Mouse (Mus musculus) embryo, embryonic 10 days (tissue): ENCODE results near the gene Pofut2.

Experiments
- DNase-seq: peaks from one replicate; pipeline ENCODE4 v3.0.0-alpha.2; 2015; ENCODE audit warnings: low spot score

Gene Pofut2

DNA sequence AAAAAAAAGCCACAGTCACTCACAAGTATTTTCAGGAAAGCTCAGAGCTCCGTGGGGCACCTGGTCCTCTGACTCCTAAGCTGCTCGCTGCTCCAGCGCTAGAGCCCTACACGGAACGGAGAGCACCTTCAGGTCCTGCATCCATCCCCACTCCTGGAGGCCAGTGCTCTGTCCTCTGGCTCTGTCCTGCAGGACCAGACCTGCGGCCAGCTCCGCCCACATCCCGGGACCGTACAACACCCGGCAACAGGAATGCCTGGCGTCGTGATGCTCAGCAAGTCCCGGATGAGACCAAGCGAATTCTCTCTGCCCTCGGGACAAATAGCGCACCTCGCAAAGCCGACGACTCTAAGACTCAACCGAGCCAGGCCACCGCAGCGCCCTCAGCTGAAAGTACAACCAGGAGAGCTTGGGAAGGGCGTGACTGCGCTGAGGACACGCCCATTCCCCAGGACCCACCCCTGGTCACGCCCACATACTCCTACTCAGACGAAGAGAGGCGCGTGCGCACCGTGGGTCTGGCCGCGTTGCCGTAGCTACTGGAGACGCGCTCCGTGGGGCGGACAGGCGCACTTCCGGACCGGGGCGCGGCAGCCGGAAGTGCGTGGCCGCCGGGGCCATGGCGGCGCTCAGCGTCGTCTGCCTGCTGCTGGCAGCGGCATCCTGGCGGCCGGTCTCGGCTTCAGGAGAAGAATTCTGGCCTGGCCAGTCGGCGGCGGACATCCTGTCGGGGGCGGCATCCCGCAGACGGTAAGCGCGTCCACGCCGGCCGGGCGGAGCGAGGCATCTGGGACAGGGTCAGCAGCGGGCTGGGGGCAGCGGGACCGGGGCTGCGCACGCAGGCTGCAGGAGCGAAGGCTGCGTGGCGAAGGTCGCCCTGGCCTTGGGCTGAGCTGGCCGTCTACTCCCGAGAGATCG lies at the start of gene Pofut2:
Gene Pofut2, plus strand, starts transcription at position 515 of the 918 bp plus-strand sequence.
- DNase-seq, result peak; percentile 100

DNA sequence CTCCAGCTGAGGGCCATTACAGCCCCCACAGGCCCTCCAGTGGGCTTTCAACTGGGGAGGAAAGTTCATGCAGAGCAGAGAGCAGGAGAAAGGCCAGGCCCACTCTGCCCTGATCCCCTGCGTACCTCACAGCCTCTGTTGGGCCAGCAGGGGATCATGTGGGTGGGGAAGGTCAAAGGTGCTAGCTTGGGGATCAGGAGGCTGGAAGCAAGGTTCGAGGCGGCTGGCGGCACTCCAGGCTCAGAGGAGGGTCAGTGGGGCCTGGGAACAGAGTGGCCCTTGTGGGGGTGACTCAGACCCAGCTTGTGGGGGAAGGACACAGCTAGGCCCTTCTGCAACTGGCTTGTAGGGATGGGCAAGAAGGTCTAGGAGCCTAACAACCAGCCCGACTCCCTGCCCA lies 49.8 kb upstream of the Pofut2 start:
- DNase-seq, result no peak

DNA sequence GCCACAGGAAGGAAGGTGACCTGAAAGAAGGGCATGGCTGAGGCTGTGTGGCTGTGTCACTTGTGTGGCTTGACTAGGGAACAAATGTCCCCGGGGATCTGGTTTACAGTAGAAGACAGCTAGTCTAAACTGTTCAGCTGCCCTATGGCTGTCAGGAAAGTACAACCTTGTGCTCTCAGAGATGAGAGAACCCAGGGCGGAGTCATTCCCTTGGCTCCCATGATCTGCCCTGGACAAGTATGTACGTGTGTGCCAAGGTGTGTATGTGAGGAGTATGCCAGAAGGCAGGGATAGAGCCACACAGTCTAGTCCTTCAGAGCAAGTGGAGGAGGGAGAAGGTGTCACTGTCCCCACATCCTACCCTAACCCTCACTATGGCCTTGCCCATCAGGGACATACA lies 48.4 kb upstream of the Pofut2 start:
- DNase-seq, result no peak

DNA sequence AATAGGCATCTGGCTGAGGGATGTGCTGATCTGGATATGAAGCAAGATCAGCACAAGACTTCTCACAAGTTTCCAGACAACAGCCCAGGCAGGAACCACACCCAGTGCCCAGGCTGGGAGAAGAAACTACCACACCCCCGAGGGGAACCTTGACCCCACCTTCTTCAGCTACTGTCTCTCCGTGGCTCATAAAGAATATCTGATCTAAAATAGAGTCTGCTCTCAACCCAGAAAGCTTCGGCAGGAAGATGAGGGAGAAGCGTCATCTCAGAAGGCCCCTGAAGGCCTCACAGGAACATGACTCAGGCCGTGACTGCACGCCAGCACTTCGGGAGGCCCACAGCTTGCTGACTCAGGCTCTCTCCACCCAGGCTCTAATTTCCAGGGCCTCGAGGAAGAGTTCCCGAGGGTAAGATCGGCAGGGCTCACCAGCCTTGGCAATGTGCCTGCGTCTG lies 47.9 kb upstream of the Pofut2 start:
- no peak for DNase-seq

DNA sequence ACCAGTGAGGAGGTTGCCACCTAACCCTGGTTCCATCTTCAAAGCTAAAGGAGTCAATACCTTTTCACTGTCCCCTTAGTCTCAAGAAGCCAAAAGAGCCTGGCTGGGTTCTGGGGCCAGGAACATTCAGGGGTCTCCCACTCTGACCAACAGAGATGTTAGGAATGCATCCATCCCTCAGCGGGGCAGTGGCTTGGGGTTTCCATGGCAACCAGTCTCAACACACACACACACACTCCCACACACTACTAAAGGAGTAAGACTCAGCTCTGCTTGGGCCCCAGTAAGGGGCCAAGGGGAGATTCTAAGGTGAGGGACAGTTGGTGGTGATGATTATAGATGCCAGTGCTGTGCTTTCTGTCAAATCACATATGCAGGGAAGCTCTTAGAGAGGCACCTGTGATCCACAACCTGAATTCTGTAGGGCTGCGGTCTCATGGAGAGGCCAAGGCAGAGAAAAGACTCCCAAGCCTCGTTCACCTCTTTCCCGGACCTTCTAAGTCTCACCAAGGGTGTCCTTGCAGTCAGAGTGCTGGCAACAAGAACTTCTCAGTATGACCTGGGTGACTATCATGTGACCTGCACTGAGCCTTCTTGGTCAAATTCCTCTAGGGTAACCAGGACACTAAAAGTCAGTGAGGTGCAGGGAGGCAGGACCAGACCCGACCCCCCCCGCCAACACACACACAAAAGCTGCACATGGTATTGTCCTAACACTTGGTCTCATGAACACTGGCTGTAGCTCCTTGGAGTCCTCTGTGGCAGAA lies 46.5 kb upstream of the Pofut2 start:
- no peak for DNase-seq

DNA sequence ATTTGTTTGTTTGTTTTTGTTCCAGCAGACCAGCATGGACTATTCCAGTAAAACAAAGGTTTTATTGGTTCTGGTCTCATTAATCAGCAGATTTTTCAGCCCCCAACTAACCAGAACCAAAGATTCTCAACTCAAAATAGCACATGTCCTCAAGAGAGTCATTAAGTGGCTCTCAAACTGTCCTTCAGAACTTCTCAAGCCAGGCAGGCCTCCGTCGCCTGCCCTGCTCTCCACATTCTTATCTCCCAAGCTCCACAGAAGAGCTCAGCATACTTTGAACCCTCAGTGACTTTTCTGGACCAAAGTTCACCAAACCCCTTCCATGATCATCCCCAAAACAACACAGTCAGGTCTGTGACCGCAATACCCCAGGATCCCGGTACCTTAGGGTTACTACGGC lies 45.5 kb upstream of the Pofut2 start:
- DNase-seq, result no peak

DNA sequence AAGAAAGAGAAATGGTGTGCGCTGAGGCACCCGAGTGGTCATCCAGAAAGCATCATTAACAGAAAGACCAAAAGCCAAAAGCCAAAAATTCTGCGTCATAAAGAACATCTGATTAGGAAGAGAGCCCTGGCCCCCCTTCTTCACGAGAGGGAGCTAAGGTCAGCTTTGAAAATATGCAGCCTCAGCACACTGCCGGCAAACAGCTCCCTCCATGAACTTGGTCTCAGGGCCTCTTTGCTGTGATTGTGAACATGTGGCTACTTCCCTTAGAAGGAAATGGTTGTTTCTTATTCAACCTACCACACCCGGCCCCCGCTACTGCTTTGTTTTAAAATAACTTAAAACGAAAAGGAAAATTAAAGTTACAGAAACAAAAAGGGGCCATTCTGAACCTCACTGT lies 44.4 kb upstream of the Pofut2 start:
- DNase-seq, result no peak

DNA sequence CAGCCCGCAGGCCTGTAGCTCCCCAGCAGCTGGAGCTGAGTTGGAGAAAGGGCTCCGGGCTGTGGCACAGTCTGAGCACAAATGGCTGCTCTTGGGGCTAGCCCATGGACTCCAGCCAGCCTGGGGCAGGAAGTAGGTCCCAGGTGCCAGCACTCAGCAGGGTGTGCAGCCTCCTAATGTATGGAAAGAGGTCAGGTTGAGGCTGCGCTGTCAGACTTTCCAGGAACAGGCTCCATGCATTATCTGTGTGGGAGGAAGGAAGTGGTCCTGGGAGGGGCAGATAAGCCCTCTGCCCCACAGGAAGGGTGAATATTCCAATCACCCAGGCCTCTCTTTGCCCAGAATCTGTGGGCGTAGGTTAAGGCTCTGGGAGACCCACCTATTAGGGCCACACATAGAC lies 43.4 kb upstream of the Pofut2 start:
- no peak for DNase-seq

DNA sequence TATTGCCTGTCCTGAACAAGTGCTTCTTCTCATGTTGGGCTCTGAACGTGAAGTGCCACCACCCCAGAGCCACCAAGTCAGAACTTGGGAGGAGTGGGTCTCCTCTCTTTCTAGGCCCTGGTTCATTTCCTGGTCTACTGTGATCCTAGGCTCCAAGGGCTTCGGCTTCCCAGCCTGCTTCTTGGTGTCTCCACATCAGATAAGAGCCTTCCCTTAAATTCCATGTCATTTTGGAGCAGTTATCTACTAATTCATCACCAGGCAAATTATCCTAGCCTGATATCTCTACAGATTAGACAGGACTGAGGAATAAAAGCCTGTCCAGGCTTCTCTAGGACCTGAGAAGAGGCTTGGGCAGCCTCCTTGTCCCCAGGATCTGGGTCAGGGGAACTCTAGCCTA lies 42.7 kb upstream of the Pofut2 start:
- DNase-seq, result no peak

DNA sequence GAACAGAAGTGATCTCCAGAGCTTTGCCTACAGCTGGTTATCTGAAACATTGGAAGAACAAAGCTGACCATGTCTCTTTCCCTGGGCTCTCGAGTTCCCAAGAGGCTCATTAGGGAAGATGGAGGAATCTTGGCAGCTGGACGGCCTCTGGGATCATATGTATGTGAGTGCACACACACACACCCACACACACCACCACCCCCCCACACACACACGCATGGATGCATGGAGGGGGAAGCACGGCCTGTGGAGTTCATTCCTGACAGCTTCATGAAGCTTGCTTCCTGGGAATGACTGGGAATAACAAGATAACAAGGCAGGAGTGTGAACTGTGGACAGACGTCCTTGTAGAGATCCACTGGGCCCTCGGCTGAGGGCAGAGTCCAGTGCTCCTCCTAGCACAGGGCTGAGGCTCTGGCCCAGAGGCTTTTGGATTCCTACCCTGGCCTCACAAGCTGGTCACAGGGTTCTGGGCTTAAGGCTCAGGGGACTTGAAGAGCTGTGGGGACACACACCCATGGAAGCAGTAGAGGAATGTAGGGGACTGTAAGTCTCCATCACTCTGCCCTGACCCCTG lies 41.8 kb upstream of the Pofut2 start:
- DNase-seq, result no peak

DNA sequence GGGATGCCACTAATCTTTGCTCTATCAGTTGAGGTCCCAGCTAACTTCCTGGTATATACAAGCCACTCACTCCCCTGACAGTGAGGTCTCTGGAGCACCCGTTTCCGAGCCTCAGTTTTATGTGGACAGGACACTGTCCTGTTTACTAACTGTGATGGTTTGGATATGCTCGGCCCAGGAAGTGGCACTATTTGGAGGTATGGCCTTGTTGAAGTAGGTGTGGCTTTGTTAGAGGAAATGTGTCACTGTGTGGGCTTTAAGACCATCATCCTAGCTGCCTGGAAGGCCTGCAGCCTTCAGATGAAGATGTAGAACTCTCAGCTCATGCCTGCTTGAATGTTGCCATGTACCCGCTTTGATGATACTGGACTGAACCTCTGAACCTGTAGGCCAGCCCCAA lies 41.0 kb upstream of the Pofut2 start:
- DNase-seq, result no peak

DNA sequence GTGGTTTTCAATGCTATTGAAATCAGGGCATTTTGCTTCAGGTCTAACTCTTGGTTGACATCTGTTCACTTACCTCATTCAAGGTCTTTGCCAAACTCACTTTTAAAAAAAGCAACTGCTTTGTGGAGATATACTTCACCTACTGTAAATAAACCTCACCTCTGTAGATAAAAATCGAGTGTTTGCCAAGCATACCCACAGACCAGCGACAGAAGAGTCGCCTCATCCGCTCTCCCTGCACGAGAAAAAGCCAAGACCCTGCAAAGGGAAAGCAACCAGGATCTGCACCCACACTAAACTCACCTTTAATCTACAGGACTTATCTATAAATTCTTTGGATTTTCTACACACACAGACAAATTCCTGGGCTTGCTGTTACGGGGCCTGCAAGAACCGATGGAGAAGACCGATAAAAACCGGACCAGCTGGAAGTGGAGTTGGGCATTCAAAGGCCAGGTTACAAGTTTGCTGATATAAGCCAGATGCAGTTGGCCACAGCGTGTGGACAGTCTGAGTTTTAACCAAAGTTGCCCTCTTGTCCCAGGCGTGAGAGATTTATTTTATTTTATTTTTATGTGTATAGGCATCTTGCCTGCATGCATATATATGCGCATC lies 39.5 kb upstream of the Pofut2 start:
- no peak for DNase-seq

DNA sequence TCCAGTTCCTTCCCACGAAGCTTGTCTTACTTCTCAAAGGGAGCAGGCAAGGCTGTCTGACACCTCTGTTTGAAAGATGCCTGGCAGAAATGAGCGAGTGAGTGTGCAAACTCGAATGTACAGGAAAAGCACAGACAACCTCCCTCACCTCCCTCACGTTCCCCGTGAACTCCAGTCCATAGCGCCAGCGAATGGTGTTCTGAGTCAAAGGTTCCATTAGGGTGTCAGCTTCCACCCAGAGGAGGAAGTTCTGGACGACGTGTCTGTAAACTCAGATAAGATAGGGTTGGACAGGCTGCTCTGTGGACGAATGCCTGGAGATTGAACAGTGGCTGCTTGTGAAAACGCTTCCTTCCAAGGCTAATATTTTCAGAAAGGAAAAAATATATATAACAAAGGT lies 37.9 kb upstream of the Pofut2 start:
- peak; percentile 46 for DNase-seq

DNA sequence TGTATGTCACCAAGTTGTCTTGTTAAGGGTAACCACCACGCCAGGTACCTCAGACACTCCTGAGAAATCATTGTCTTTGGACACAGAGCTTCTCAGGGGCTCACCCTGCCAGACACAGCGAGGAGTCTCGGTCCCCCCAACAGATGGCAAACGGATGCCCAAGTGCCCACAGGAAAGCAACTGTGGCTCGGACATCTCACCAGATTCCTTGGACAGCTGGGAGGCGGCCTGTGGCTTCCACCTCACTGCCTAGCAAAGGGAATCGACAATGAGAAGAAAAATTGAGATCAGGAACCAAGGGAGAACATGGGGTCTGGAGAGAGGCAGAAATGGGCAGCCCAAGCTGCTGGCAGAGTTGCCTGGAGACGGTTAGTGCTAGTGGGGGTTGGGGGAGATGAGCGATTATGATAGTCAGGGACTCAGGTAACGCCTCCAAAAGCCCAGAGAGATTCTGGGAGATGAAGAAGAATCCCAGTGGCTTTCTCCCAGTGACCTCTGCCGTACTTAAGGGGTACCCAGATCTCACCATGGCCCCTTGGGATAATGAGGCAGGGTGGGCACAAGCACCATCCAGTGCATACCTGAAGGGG lies 36.0 kb upstream of the Pofut2 start:
- no peak for DNase-seq

DNA sequence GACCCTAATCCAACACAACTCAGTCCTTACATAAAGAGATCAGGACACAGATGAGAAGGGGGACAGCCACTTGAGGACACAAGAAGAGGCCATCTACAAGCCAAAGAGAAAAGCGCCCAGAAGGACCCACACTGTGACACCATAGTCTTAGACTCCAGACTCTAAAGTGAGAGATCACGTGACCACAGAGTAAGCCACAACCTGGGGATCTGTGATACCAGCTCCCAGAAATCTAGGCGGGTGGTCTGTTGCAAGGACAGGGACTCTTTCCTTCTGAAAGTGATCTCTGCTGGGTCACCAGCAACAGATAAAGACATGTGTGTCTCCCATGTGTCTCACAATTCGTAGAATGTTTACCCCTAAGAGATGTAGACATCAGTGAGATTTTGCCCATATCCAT lies 34.6 kb upstream of the Pofut2 start:
- no peak for DNase-seq

DNA sequence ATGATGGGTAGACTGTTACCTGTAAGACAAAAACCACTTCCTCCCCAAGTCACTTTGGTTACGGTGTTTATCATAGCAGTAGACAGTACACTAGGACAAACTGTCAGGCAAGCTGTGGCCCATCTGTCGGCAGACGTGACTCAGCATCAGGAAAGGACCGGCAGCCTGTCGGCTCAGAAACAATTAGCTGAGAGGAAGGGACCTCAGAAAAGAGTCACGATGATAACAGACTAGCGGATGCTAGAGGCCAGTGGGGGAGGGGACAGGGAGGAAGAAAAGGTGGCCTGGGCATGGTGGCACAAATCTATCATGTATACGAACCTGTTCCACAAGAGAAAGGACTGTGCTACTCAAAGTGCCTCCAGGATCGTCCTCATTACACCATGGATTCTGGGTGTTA lies 33.6 kb upstream of the Pofut2 start:
- peak; percentile 70 for DNase-seq

DNA sequence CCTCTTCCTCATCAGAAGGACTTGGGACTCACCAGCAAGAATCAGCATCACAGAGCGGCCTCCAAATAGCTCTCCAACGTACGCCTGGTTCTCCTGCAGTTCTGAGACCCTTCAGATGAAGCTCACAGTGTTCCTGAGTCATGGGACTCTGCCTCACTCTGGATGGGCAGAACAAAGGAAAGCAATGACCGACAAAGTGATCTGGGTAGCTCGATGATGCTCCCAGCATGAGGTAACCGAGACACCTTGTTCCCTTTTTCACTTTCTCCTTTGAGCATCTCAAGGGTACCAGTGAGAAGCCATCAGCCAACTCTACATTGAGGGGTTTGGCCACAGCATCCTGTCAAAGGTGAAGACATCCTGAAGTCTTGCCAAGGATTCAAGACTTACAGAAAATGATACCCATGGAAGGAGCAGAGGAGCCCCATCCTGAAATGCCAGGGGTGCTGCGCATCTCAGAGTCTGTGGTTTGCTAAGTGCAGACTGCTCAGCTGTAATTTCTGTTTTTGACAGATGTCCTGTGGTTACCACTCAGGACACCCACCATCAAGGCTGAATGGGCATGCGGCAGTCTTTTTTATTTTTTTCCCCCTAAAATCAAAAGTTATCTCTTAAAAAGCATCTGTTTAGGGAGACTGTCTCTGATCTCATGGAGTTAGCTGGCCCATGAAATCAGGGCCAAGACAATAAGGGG lies 32.9 kb upstream of the Pofut2 start:
- DNase-seq, result no peak

DNA sequence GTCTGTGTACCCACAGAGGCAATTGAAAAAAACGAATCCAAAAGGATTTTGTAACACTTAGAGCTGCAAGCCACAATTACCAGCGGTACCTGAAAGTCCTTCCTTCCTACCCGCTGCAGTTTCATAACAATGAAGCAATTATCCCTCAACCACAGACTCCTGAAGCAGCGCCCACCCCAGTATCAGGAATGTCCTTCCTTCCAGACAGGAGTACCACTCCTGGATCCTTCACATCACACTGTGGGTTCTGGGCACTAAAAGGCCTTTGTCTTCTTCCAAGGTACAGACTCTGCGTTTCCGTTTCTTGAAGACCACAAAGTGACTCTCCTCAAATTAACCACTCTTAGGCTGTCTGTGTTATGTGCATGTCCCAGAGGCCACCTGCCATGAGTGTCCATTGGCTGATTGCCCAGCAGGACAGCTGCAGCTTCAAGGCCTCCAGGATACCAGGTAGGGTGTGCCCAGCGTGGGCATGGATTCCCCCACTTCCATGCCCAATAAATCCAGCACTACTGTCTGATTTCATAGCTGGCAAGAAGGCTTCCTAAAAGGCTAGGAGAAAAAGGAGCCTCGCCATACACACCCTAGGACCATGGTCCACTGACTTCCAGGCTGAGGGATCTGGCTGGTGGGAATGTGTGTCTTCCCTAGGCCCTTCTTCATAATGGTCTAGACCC lies 32.2 kb upstream of the Pofut2 start:
- no peak for DNase-seq

DNA sequence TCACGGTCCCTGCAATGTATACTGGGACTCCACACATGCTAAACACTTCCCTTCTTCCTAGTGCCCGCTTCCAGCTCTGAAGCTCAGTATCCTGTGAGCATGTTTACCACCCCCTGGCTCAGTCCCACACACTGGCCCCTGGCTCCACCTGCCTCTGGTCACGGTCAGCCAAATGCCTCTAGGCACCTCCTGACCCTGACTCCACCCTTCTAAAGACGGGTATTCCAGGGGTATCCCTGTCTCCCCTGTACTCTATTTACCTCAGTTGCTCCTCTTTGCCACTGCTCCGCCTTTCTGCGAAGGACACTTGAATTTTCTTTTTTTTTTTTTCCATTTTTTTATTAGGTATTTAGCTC lies 31.7 kb upstream of the Pofut2 start:
- no peak for DNase-seq

DNA sequence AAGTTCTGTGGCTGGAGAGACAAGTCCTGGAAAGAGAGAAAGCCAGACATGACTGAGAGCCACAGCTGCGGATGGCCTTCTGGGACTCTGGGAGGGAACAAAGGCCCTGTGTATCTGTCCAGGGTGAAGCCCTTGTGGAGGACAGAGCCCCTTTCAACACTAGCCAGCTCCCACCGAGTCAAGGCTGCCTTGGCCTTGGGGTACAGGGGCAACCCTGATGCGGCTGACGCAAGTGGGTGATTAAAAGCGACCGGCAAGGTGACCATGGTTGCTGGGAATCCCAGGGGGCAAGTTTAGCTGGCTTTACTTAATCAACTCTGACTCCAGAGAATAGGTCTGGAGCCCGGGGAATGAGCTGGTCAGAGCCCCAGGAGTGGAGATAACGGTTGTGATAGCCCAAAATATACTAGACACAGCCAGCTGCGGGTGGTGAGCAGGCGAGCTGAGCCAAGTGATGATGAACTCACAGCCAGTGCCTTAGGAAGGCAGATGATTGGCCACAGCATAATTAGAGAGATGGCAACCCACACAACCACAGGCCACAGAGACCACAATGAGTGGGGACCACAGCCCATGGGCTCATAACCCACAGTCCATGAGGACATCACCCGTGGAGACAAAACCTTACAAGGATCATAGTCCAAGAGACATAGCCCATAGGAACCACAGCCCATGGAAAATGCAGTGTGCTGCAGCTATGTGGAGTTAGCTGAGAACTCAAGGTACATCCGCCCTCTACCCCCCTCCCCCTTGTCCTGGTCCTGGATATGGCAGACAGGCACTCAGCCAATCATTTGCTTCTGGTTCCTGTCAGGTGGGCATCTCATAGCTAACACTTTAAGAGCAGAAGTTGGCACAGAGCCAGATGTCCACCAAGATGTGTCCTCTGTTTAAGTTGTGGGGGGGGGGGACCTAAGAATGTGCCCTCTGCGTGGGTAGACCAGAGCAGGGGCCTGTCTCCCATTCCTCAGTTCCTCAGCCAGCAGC lies 29.1 kb upstream of the Pofut2 start:
- no peak for DNase-seq
